Mouse (Mus musculus) kidney, adult 2 months (tissue): Measurements from ENCODE around the gene Eef1akmt1.

ENCODE experiments used
- CTCF ChIP-seq: fragments of 200-500 bp; conservative IDR thresholded peaks from 2 replicates; pipeline ENCODE4 v1.5.1; 2011; ENCODE audit warnings: low read depth, mild to moderate bottlenecking, control low read depth, low read length, moderate library complexity, mixed read lengths; ENCODE audit not compliant: insufficient read depth, insufficient read length
- POLR2A ChIP-seq: fragments of 200-500 bp; IDR thresholded peaks from one replicate; pipeline ENCODE4 v1.6.1; 2011; ENCODE audit warnings: low read depth, low read length, control low read depth

DNA sequence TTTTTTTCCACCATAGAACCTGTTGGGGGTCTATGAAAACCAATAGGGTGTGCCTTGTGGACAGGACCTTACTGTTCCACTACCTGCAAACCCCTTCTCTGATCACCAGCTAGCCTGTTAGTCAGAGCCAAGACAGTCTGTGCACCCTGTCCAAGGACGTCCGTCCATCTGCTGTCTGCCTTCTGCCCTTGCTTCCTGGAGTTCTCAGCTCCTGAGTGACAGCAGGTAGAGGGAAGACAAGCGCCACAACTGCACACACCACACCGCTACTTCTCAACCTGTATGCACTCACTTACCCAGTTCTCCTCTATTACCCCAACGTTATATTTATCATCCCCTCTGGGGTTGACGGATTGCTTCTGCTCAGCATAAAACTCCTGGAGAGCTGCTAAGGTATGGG, 5.8 kb downstream of the Eef1akmt1 start:
- no peak for TF ChIP-seq POLR2A
- TF ChIP-seq CTCF, result no peak
